Mouse (Mus musculus) right cerebral cortex, postnatal 36 days (tissue): Measurements from ENCODE around the gene Trim25.
"Not testable (repeated sequence)": the region's sequence is repeated elsewhere in the genome, so short reads cannot be mapped to it uniquely, and the experiment has no call there.

ENCODE experiments used
- DNase-seq, 2 experiments: peaks; one replicate each; pipeline ENCODE4 v3.0.0; 2022; ENCODE audit warnings: low spot score in 2 of 2, mixed read lengths in 1 of 2

Gene Trim25

GRCm38 (mm10) chr11:89024181-89024881, 25.2 kb downstream of the Trim25 start:
- peak in 1 of 2 experiments; percentile 8 for DNase-seq

GRCm38 (mm10) chr11:89025603-89026002, 26.4 kb downstream of the Trim25 start:
- DNase-seq, result no peak

GRCm38 (mm10) chr11:89026117-89026516, 26.9 kb downstream of the Trim25 start:
- no peak for DNase-seq

- no peak for DNase-seq
Observed at GRCm38 (mm10) chr11:89027955-89028361, 28.8 kb downstream of the Trim25 start.

- no peak for DNase-seq
Observed at GRCm38 (mm10) chr11:89028871-89029405, 29.8 kb downstream of the Trim25 start.

- no peak for DNase-seq
Observed at GRCm38 (mm10) chr11:89030552-89030951, 31.4 kb downstream of the Trim25 start.

GRCm38 (mm10) chr11:89031189-89031588, 32.0 kb downstream of the Trim25 start:
- no peak for DNase-seq

- no peak for DNase-seq
Observed at GRCm38 (mm10) chr11:89034592-89034991, 35.4 kb downstream of the Trim25 start.

GRCm38 (mm10) chr11:89035552-89035951, 36.4 kb downstream of the Trim25 start:
- no peak for DNase-seq

GRCm38 (mm10) chr11:89038496-89038895, 39.3 kb downstream of the Trim25 start:
- DNase-seq, result no peak

- DNase-seq, result peak in 1 of 2 experiments; percentile 19
Observed at GRCm38 (mm10) chr11:89039325-89039724, 40.1 kb downstream of the Trim25 start.

- not testable (repeated sequence) for DNase-seq
Observed at GRCm38 (mm10) chr11:89041073-89041472, 41.9 kb downstream of the Trim25 start.

GRCm38 (mm10) chr11:89043046-89043445, 43.9 kb downstream of the Trim25 start:
- DNase-seq, result no peak

- not testable (repeated sequence) for DNase-seq
Observed at GRCm38 (mm10) chr11:89045501-89045900, 46.3 kb downstream of the Trim25 start.

- DNase-seq, result no peak
Observed at GRCm38 (mm10) chr11:89046021-89046420, 46.8 kb downstream of the Trim25 start.

GRCm38 (mm10) chr11:89051767-89052166, 52.6 kb downstream of the Trim25 start:
- DNase-seq, result no peak

- DNase-seq, result no peak
Observed at GRCm38 (mm10) chr11:89055931-89056690, 56.9 kb downstream of the Trim25 start.

GRCm38 (mm10) chr11:89058515-89059270, 59.5 kb downstream of the Trim25 start:
- no peak for DNase-seq

- DNase-seq, result peak; percentile 37 to 41
Observed at GRCm38 (mm10) chr11:89059919-89060422, 60.8 kb downstream of the Trim25 start.

GRCm38 (mm10) chr11:89060423-89061089, 61.4 kb downstream of the Trim25 start:
- DNase-seq, result peak; percentile 87 to 90

GRCm38 (mm10) chr11:89061362-89061761, 62.2 kb downstream of the Trim25 start:
- no peak for DNase-seq
